Mouse (Mus musculus): Measurements from ENCODE around the gene Hsd17b10. TPM values are rescaled to one million over a fixed set of nuclear protein-coding genes. Genes with fewer than 3 reads are reported as not detected.

Gene Hsd17b10
- total and polyA plus RNA-seq, 3 experiments: 77.2 to 98.5 (median 87.8) TPM

DNA sequence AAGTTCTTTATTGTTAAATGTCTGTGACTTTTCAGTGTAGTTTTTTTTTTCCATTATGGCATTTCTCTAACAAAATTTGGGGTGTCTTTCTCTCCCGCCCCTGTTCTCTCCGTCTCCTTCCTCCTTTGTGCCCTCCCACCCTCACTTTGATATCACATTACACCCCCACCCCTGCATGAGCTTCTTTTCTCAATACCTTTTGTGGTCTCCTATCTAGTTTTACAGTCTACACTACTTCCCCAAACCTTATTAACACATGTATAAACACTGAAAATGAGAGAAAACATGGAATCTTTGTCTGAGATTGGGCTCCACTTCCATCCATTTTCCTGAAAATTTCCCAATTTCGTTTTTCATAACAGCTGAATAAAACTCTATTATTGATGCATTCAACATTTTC lies 50.9 kb downstream of the Hsd17b10 start:
- Histone ChIP-seq H3K9me3 (replicated peaks; ENCODE audit: low read length) (no peaks in the 10 kb centered on the region), H3K27ac (ENCODE audit: insufficient read depth, low read depth) (no peak overlapping the region), H3K9ac (ENCODE audit: insufficient read depth, low read depth) (no peak overlapping the region), H3K4me2 (ENCODE audit: insufficient read depth, low read depth, poor library complexity, severe bottlenecking) (no peak overlapping the region), H3K79me2 (replicated peaks; ENCODE audit: control insufficient read depth, extremely low read depth, insufficient read depth, poor library complexity, severe bottlenecking) (no peaks in the 10 kb centered on the region), H3K27me3 (replicated peaks) (no peaks in the 10 kb centered on the region), H3K4me3 (replicated peaks in 1 of 3; ENCODE audit: low read depth in 2 of 3, low read length in 2 of 3, poor library complexity in 1 of 3) (no peak overlapping the region), H3K36me3 (replicated peaks in 1 of 2; ENCODE audit: control insufficient read depth in 1 of 2, insufficient read depth in 1 of 2, low read length in 1 of 2) (peaks cover 14 to 43% of the 10 kb centered on the region in 2 experiments), H3K4me1 (ENCODE audit: control insufficient read depth in 1 of 2, insufficient read depth in 2 of 2) (no peaks in the 10 kb centered on the region)
- dilution Hi-C loops (cut with MboI; ENCODE audit: extremely low pct_ligation_motif_present, extremely low pct_unique_long_range_greater_than_20kb, low sequenced_read_pairs) (no loop called here), in situ Hi-C loops (cut with MboI; ENCODE audit: low pct_ligation_motif_present, low pct_unique_long_range_greater_than_20kb, low sequenced_read_pairs) (no loop called here)
- no peak for TF ChIP-seq CHD2 (IDR thresholded peaks at IDR 0.05; ENCODE audit: low read length)
- TF ChIP-seq HCFC1 (IDR thresholded peaks at IDR 0.05; ENCODE audit: low read depth, low read length): no peak
- TF ChIP-seq TCF12 (IDR thresholded peaks at IDR 0.05; ENCODE audit: low read depth, low read length): no peak
- TF ChIP-seq MXI1 (IDR thresholded peaks at IDR 0.05; ENCODE audit: low read depth, low read length): no peak
- no peak for TF ChIP-seq ZMIZ1 (IDR thresholded peaks at IDR 0.05; ENCODE audit: low read depth, low read length)
- TF ChIP-seq RAD21 (IDR thresholded peaks at IDR 0.05; ENCODE audit: low read depth, low read length): no peak
- no peak for TF ChIP-seq ZC3H11A (IDR thresholded peaks at IDR 0.05; ENCODE audit: low read depth, low read length)
- no peak for TF ChIP-seq NRF1 (IDR thresholded peaks at IDR 0.05; ENCODE audit: low read depth, low read length)
- no peak for TF ChIP-seq JUN (IDR thresholded peaks at IDR 0.05; ENCODE audit: insufficient read depth, low read depth, low read length)
- no peak for TF ChIP-seq KAT2A (IDR thresholded peaks at IDR 0.05; ENCODE audit: insufficient replicate concordance, low read length)
- no peak for TF ChIP-seq CHD1 (IDR thresholded peaks at IDR 0.05; ENCODE audit: low read depth, low read length)
- TF ChIP-seq USF2 (conservative IDR thresholded peaks at IDR 0.05; ENCODE audit: low read depth, low read length): no peak
- TF ChIP-seq ZKSCAN1 (IDR thresholded peaks at IDR 0.05; ENCODE audit: borderline replicate concordance, low read depth, low read length): no peak
- TF ChIP-seq RCOR1 (conservative IDR thresholded peaks at IDR 0.05; ENCODE audit: low read depth, low read length): no peak
- no peak for TF ChIP-seq MEF2A (IDR thresholded peaks at IDR 0.05; ENCODE audit: borderline replicate concordance, low read depth, low read length)
- no peak for TF ChIP-seq SIN3A (IDR thresholded peaks at IDR 0.05; ENCODE audit: low read length)
- no peak for TF ChIP-seq JUND (conservative IDR thresholded peaks at IDR 0.05; ENCODE audit: low read depth, low read length)
- no peak for TF ChIP-seq ETS1 (conservative IDR thresholded peaks at IDR 0.05; ENCODE audit: low read depth, low read length)
- no peak for TF ChIP-seq POLR2A (IDR thresholded peaks at IDR 0.05; ENCODE audit: low read depth, low read length)
- no peak for DNase-seq (ENCODE audit: extremely low read depth)

Other genes with a start within 250 kb of the Hsd17b10 start
- 111 and 113 TPM in 2 replicates for gene Huwe1, start 201.0 kb upstream of the Hsd17b10 start, total RNA-seq (2012; rRNA removed)
- gene Huwe1, start 201.0 kb upstream of the Hsd17b10 start, total RNA-seq (2014; rRNA removed): 35.6 and 38.4 TPM in 2 replicates
- 161 and 189 TPM in 2 replicates for gene Huwe1, start 201.0 kb upstream of the Hsd17b10 start, polyA plus RNA-seq (2012; ENCODE audit: insufficient read length, low read depth)
- 5.7 and 7.2 TPM in 2 replicates for gene Ribc1, start 14.4 kb downstream of the Hsd17b10 start, total RNA-seq (2012; rRNA removed)
- gene Ribc1, start 14.4 kb downstream of the Hsd17b10 start, total RNA-seq (2014; rRNA removed): 5.7 and 5.8 TPM in 2 replicates
- gene Ribc1, start 14.4 kb downstream of the Hsd17b10 start, polyA plus RNA-seq (2012; ENCODE audit: insufficient read length, low read depth): 6.0 and 7.7 TPM in 2 replicates
- 48.9 and 54.1 TPM in 2 replicates for gene Smc1a, start 14.6 kb downstream of the Hsd17b10 start, total RNA-seq (2012; rRNA removed)
- gene Smc1a, start 14.6 kb downstream of the Hsd17b10 start, total RNA-seq (2014; rRNA removed): 41.8 and 46.6 TPM in 2 replicates
- 99.7 and 128 TPM in 2 replicates for gene Smc1a, start 14.6 kb downstream of the Hsd17b10 start, polyA plus RNA-seq (2012; ENCODE audit: insufficient read length, low read depth)
- 1.2 and 1.8 TPM in 2 replicates for gene Iqsec2, start 142.4 kb downstream of the Hsd17b10 start, total RNA-seq (2012; rRNA removed)
- gene Iqsec2, start 142.4 kb downstream of the Hsd17b10 start, total RNA-seq (2014; rRNA removed): 0.39 and 0.71 TPM in 2 replicates
- 3.3 and 4.2 TPM in 2 replicates for gene Iqsec2, start 142.4 kb downstream of the Hsd17b10 start, polyA plus RNA-seq (2012; ENCODE audit: insufficient read length, low read depth)
- gene Kdm5c, start 231.2 kb downstream of the Hsd17b10 start, total RNA-seq (2012; rRNA removed): 52.3 and 59.3 TPM in 2 replicates
- gene Kdm5c, start 231.2 kb downstream of the Hsd17b10 start, total RNA-seq (2014; rRNA removed): 21.6 and 22.5 TPM in 2 replicates
- gene Kdm5c, start 231.2 kb downstream of the Hsd17b10 start, polyA plus RNA-seq (2012; ENCODE audit: insufficient read length, low read depth): 45.2 and 48.7 TPM in 2 replicates